Mouse (Mus musculus): ENCODE measurements around the gene Clybl. TPM values are rescaled to one million over a fixed set of nuclear protein-coding genes. Genes with fewer than 3 reads are reported as not detected.

The Clybl gene
- polyA plus RNA-seq, 1 experiment from 2014 or later: 76.8 TPM

GRCm38 (mm10) chr14:122382281-122382680 lies 200.8 kb downstream of the Clybl start:
- 91% methylated on average over 5 of the region's 5 CpGs for WGBS (ENCODE audit: insufficient replicate concordance)
- no peak for ATAC-seq (replicated peaks; ENCODE audit: insufficient number of reproducible peaks, low FRiP score, low TSS enrichment)

GRCm38 (mm10) chr14:122383931-122384330 lies 202.4 kb downstream of the Clybl start:
- Histone ChIP-seq H3K9me3 (replicated peaks; ENCODE audit: control insufficient read depth, low read length) (no peaks in the 10 kb centered on the region), H3K27ac (ENCODE audit: low read depth, low read length) (no peak overlapping the region), H3K9ac (ENCODE audit: low read depth, low read length) (no peak overlapping the region), H3K4me1 (ENCODE audit: control insufficient read depth, insufficient read depth, low read length) (peaks cover under 1% of the 10 kb centered on the region), H3K36me3 (ENCODE audit: control insufficient read depth, insufficient read depth, low read length) (no peaks in the 10 kb centered on the region), H3K4me3 (ENCODE audit: low read depth, low read length) (no peak overlapping the region), H3K27me3 (ENCODE audit: control insufficient read depth, insufficient read depth, low read length) (no peaks in the 10 kb centered on the region), H3K4me2 (no peak overlapping the region)
- no peak for ATAC-seq (replicated peaks; ENCODE audit: insufficient number of reproducible peaks, low FRiP score, low TSS enrichment)
- WGBS (ENCODE audit: insufficient replicate concordance): 90% methylated on average over 6 of the region's 6 CpGs

More at GRCm38 (mm10) chr14:122382281-122382680, 200.8 kb downstream of the Clybl start:
- Histone ChIP-seq H3K36me3 (ENCODE audit: control insufficient read depth, insufficient read depth, low read length) (no peaks in the 10 kb centered on the region), H3K9me3 (replicated peaks; ENCODE audit: control insufficient read depth, low read length) (no peaks in the 10 kb centered on the region), H3K4me1 (ENCODE audit: control insufficient read depth, insufficient read depth, low read length) (peaks cover 4% of the 10 kb centered on the region), H3K27me3 (ENCODE audit: control insufficient read depth, insufficient read depth, low read length) (no peaks in the 10 kb centered on the region), H3K9ac (ENCODE audit: low read depth, low read length) (no peak overlapping the region), H3K27ac (ENCODE audit: low read depth, low read length) (no peak overlapping the region), H3K4me3 (ENCODE audit: low read depth, low read length) (no peak overlapping the region), H3K4me2 (no peak overlapping the region)

GRCm38 (mm10) chr14:122384447-122385237 lies 203.1 kb downstream of the Clybl start:
- Histone ChIP-seq H3K9ac (ENCODE audit: low read depth, low read length) (no peak overlapping the region), H3K36me3 (ENCODE audit: control insufficient read depth, insufficient read depth, low read length) (no peaks in the 10 kb centered on the region), H3K4me1 (ENCODE audit: control insufficient read depth, insufficient read depth, low read length) (no peaks in the 10 kb centered on the region), H3K4me2 (no peak overlapping the region), H3K27me3 (ENCODE audit: control insufficient read depth, insufficient read depth, low read length) (no peaks in the 10 kb centered on the region), H3K4me3 (ENCODE audit: low read depth, low read length) (no peak overlapping the region), H3K27ac (ENCODE audit: low read depth, low read length) (no peak overlapping the region), H3K9me3 (replicated peaks; ENCODE audit: control insufficient read depth, low read length) (no peaks in the 10 kb centered on the region)
- WGBS (ENCODE audit: insufficient replicate concordance): 74% methylated on average over 21 of the region's 21 CpGs
- no peak for ATAC-seq (replicated peaks; ENCODE audit: insufficient number of reproducible peaks, low FRiP score, low TSS enrichment)

- WGBS (ENCODE audit: insufficient replicate concordance): 76% methylated on average over 3 of the region's 3 CpGs
- Histone ChIP-seq H3K27me3 (ENCODE audit: control insufficient read depth, insufficient read depth, low read length) (no peaks in the 10 kb centered on the region), H3K27ac (ENCODE audit: low read depth, low read length) (no peak overlapping the region), H3K9ac (ENCODE audit: low read depth, low read length) (no peak overlapping the region), H3K4me2 (no peak overlapping the region), H3K4me3 (ENCODE audit: low read depth, low read length) (no peak overlapping the region), H3K4me1 (ENCODE audit: control insufficient read depth, insufficient read depth, low read length) (no peaks in the 10 kb centered on the region), H3K36me3 (ENCODE audit: control insufficient read depth, insufficient read depth, low read length) (no peaks in the 10 kb centered on the region), H3K9me3 (replicated peaks; ENCODE audit: control insufficient read depth, low read length) (no peaks in the 10 kb centered on the region)
- no peak for ATAC-seq (replicated peaks; ENCODE audit: insufficient number of reproducible peaks, low FRiP score, low TSS enrichment)
These were observed 203.7 kb downstream of the Clybl start for GRCm38 (mm10) chr14:122385238-122385534.

GRCm38 (mm10) chr14:122385758-122386157 lies 204.3 kb downstream of the Clybl start:
- no peaks in the 10 kb centered on the region for H3K27me3 ChIP-seq (ENCODE audit: control insufficient read depth, insufficient read depth, low read length)
- H3K4me2 ChIP-seq: no peak overlapping the region
- WGBS (ENCODE audit: insufficient replicate concordance): 95% methylated on average over 5 of the region's 5 CpGs
- H3K9me3 ChIP-seq (replicated peaks; ENCODE audit: control insufficient read depth, low read length): no peaks in the 10 kb centered on the region
- H3K36me3 ChIP-seq (ENCODE audit: control insufficient read depth, insufficient read depth, low read length): no peaks in the 10 kb centered on the region
- H3K4me1 ChIP-seq (ENCODE audit: control insufficient read depth, insufficient read depth, low read length): no peaks in the 10 kb centered on the region
- H3K27ac ChIP-seq (ENCODE audit: low read depth, low read length): no peak overlapping the region
- H3K4me3 ChIP-seq (ENCODE audit: low read depth, low read length): no peak overlapping the region
- no peak overlapping the region for H3K9ac ChIP-seq (ENCODE audit: low read depth, low read length)
- ATAC-seq (replicated peaks; ENCODE audit: insufficient number of reproducible peaks, low FRiP score, low TSS enrichment): no peak

GRCm38 (mm10) chr14:122386281-122387130 lies 205.0 kb downstream of the Clybl start:
- ATAC-seq (replicated peaks; ENCODE audit: insufficient number of reproducible peaks, low FRiP score, low TSS enrichment): no peak
- no peaks in the 10 kb centered on the region for H3K27me3 ChIP-seq (ENCODE audit: control insufficient read depth, insufficient read depth, low read length)
- H3K9me3 ChIP-seq (replicated peaks; ENCODE audit: control insufficient read depth, low read length): no peaks in the 10 kb centered on the region
- H3K4me2 ChIP-seq: no peak overlapping the region
- no peak overlapping the region for H3K9ac ChIP-seq (ENCODE audit: low read depth, low read length)
- H3K36me3 ChIP-seq (ENCODE audit: control insufficient read depth, insufficient read depth, low read length): no peaks in the 10 kb centered on the region
- H3K4me1 ChIP-seq (ENCODE audit: control insufficient read depth, insufficient read depth, low read length): no peaks in the 10 kb centered on the region; the same call in 1 of the 2 replicates
- no peak overlapping the region for H3K27ac ChIP-seq (ENCODE audit: low read depth, low read length)
- 89% methylated on average over 17 of the region's 17 CpGs for WGBS (ENCODE audit: insufficient replicate concordance)
- no peak overlapping the region for H3K4me3 ChIP-seq (ENCODE audit: low read depth, low read length)

- H3K27ac ChIP-seq (ENCODE audit: low read depth, low read length): no peak overlapping the region
- no peak for ATAC-seq (replicated peaks; ENCODE audit: insufficient number of reproducible peaks, low FRiP score, low TSS enrichment)
- no peaks in the 10 kb centered on the region for H3K27me3 ChIP-seq (ENCODE audit: control insufficient read depth, insufficient read depth, low read length)
- WGBS (ENCODE audit: insufficient replicate concordance): 86% methylated on average over 5 of the region's 5 CpGs
- H3K9ac ChIP-seq (ENCODE audit: low read depth, low read length): no peak overlapping the region
- no peaks in the 10 kb centered on the region for H3K9me3 ChIP-seq (replicated peaks; ENCODE audit: control insufficient read depth, low read length)
- no peaks in the 10 kb centered on the region; the same call in 1 of the 2 replicates for H3K4me1 ChIP-seq (ENCODE audit: control insufficient read depth, insufficient read depth, low read length)
- no peaks in the 10 kb centered on the region for H3K36me3 ChIP-seq (ENCODE audit: control insufficient read depth, insufficient read depth, low read length)
- no peak overlapping the region for H3K4me2 ChIP-seq
- H3K4me3 ChIP-seq (ENCODE audit: low read depth, low read length): no peak overlapping the region
These were observed 206.3 kb downstream of the Clybl start for GRCm38 (mm10) chr14:122387781-122388180.

- no peak overlapping the region for H3K9ac ChIP-seq (ENCODE audit: low read depth, low read length)
- 75% methylated on average over 19 of the region's 19 CpGs for WGBS (ENCODE audit: insufficient replicate concordance)
- H3K4me1 ChIP-seq (ENCODE audit: control insufficient read depth, insufficient read depth, low read length): no peaks in the 10 kb centered on the region; the same call in 1 of the 2 replicates
- no peaks in the 10 kb centered on the region for H3K27me3 ChIP-seq (ENCODE audit: control insufficient read depth, insufficient read depth, low read length)
- H3K36me3 ChIP-seq (ENCODE audit: control insufficient read depth, insufficient read depth, low read length): no peaks in the 10 kb centered on the region
- no peak for ATAC-seq (replicated peaks; ENCODE audit: insufficient number of reproducible peaks, low FRiP score, low TSS enrichment)
- no peak overlapping the region for H3K4me3 ChIP-seq (ENCODE audit: low read depth, low read length)
- H3K9me3 ChIP-seq (replicated peaks; ENCODE audit: control insufficient read depth, low read length): no peaks in the 10 kb centered on the region
- H3K4me2 ChIP-seq: no peak overlapping the region
- no peak overlapping the region for H3K27ac ChIP-seq (ENCODE audit: low read depth, low read length)
These were observed 207.0 kb downstream of the Clybl start for GRCm38 (mm10) chr14:122388431-122389031.
